Mouse (Mus musculus): ENCODE data around the gene Ndufs2.

Gene Ndufs2

DNA sequence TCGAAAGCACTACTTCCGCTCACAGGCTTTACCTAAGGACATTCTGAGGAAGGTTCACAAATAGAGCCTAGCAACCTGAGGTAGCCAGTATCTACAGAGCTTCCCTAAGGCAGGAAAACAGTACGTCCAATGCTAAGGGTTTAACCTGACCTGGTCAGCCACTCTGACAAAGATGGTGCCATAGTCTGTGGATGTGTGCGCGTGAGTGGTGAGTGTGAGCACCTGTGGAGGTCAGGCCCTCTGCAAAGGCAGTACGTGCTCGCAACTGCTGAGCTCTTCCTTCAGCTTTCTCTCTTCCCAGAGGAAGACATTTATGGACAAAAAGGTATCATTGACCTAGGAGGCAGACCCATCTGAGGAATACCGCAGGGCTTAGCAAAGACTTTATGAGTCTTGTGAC lies 27.2 kb upstream of the Ndufs2 start:
- DNase-seq: no peak

DNA sequence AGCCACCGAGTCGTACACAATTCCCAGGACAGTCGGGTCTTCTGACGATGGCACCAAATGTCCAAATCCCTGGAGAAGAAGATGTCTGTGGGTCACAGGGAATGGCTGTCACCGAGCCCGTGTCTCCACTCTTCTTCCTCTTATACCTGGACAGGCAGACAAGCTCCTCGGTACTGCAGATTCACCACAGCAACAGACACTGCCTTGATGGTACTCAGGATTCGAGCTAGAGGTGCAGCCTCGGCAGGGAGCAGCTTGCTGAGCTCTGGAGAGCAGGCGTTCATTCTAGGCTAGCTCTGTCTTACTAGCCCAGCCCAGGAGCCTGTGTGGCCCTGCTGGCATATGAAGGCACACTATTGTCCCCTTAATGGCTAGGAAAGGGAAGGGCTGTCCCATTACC lies 26.5 kb upstream of the Ndufs2 start:
- no peak for DNase-seq

DNA sequence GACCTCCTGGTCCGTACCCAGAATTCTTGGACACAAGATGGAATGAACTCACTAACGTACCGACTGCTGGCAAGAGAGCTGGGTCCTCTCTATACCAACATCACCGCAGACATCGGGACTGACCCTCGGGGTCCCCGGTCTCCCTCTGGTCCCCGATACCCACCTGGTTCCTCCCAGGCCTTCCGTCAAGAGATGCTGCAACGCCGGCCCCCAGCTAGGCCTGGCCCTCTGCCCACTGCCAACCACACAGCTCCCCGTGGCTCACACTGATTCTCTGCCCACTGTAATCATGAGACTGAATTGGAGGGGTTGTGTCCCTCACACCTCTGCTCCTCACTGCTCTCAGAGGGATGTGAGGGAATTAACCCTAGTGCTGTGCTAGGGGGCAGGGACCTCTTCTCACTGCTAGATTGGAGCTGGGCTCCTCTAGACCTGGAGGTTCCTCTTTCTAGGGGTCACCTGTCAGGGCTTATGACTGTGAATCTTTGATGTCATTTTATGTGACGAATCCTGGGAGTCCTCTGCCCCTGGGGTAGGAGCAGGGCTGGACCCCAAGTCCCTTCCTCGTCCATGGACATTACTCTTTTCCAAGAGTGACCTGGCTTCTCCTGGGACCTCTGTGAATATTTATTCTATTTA lies 25.0 kb upstream of the Ndufs2 start:
- DNase-seq: no peak

DNA sequence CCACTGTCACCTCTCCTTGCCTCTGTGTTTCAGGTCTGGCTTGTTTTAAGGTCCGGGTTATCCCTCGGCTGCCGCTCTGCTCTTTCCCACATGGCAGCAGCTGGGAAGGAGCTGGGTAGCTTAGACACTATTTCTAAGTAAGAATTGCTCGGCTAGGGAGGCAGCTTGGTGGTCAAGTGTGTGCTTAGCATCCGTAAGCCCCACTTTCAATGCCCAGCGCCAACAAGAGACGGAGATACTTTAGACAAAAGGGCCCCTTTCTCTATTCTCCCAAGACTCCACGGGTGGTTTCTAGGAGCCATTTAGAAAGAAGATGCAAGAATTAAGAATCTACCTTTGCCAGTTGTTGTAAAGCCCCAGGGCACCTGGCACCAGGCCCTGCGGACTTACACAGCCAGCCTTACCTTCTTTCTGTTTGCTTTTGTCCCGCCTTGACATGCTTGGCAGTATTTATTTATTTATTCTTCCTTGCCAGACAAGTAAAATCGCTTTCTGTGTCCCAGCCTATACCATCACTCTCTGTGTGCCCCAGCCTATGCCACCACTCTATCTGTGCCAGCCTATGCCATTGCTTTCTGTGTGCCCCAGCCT lies 24.1 kb upstream of the Ndufs2 start:
- no peak for DNase-seq

DNA sequence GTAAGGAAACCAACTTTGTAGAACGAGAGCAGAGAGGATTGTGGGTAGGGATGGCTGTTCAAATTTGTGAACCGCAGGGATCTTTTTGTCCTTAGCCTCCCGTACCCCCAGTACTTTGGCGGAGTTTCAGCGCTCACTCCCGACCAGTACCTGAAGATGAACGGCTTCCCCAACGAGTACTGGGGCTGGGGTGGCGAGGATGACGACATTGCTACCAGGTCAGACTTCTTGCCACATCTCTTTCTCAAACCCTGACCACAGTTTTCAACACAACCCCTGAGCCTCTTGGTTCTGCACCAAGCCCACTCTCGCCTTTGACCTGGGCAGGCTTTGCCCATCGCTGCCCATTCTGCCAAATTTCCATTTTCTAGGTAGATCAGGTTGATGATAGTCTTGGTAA lies 23.0 kb upstream of the Ndufs2 start:
- no peak for DNase-seq

DNA sequence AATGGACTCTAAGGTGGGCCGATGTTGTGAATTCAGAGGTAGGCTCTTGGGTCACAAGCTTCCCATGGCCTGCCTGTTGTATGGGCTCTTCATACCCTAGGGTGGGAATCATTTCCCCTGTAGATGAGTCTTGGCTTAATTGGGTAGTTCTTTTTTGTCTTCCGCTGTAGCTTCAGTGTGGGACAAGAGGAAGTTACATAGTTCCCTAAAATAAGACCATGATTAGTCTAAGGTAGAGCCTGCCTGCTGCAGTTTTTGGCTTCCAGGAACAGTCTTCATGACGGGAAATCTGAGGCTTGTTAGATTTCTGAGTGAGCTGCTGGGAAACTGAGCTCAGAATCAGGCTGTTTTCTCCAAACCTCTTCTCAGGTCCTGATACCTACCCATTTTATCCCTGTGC lies 20.9 kb upstream of the Ndufs2 start:
- DNase-seq: no peak

DNA sequence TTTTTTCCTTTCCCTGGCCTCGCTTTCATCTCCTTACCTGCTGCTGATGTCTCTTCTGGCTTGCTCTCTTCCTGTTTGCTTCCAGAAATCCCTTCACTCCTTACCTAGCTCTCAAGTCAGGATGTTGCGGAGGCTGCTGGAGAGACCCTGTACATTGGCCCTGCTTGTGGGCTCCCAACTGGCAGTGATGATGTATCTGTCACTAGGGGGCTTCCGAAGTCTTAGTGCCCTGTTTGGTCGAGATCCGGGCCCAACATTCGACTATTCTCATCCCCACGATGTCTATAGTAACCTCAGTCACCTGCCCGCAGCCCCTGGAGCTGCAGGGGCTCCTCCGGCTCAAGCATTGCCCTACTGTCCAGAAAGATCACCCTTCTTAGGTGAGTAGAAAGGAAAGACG lies 20.4 kb upstream of the Ndufs2 start:
- no peak for DNase-seq

DNA sequence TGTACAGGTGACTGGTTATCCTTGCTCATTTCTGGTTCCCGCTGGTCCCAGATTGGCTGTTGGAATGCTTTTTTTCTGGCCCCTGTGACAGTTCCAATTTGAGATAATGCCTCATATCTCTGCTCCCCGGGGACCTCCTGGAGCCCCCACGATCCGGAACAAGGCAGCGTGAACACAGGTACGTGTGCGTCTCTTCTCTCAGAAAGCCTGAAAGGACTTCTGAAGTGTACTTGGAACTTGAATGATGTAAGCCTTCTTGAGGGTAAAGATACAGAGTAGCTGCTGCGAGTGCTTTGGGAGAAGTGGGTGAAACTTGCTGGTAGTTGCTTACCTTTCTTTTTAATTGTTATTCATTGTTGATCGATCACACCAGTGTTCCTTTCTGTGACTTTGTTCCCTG lies 20.0 kb upstream of the Ndufs2 start:
- no peak for DNase-seq

DNA sequence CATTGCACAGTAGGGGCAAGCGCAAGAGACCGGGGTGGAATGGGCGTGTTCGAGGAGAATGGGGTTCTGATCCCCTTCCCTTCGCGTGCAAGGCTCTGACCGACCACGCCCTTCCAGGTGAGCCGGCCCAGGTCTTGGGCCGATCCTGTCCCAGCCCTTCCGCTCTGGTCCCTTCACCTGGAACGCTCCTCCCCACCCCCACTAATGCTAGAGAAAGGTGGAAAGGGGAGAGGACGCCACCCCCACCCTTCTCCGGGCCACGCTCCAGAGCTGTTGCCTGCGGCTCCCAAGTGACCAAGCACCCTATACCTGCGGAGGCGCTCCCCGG lies 19.3 kb upstream of the Ndufs2 start:
- no peak for DNase-seq

DNA sequence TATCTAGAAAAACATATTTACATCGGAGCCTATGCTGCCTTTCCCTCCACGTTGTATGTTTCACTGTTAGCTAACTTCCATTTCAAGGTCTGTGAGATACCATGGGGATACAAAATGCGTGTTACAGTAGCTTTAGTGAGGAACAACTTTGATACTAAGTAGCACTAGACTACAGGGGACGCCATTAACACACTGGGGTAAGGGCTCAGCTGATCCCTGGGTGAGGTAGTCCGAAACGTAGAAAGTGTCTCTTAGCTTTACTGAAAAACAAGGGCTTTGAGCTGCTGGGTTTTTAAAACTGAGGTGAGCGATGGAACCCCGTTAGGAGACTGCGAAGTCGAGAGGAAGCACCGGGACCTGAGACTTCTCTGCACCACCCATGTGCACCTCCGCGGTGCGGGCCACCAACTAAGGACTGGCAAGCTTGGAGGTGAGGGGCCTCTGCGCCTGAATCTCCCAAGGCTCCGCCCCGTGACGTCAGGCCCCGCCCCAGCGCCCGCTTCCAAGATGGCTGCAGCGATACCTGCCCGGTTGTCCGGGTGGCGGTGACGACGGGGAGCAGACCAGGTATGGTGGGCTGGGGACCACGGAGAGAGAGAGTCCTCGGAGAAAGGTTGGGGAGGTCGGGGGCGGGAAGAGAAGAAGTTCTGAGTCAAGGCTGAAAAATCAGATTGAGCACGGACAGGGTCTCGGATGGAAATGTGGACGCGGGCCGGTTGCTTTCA lies 18.8 kb upstream of the Ndufs2 start, which contains the start of gene B4galt3:
Gene B4galt3 (plus strand): TSS at position 481 of the 725 bp plus-strand sequence.
- peak; percentile 98 for DNase-seq

DNA sequence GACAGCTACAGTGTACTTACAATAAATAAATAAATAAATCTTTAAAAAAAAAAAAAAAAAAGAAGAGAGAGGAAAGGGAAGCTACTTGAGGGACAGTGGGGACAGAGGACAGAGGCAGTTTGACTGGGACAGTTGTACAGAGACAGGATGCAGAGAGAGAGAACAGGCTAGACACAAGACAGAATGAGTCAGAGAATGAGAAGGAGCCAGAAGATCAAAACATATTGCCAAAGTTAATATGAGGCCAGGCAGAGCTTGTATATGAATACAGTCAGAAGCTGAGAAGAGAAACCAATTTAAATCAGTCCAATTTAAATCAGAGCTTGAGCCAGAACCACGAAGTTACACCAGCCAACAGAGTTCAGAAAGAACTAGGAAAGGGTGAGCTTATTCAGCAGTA lies 17.2 kb upstream of the Ndufs2 start:
- no peak for DNase-seq

DNA sequence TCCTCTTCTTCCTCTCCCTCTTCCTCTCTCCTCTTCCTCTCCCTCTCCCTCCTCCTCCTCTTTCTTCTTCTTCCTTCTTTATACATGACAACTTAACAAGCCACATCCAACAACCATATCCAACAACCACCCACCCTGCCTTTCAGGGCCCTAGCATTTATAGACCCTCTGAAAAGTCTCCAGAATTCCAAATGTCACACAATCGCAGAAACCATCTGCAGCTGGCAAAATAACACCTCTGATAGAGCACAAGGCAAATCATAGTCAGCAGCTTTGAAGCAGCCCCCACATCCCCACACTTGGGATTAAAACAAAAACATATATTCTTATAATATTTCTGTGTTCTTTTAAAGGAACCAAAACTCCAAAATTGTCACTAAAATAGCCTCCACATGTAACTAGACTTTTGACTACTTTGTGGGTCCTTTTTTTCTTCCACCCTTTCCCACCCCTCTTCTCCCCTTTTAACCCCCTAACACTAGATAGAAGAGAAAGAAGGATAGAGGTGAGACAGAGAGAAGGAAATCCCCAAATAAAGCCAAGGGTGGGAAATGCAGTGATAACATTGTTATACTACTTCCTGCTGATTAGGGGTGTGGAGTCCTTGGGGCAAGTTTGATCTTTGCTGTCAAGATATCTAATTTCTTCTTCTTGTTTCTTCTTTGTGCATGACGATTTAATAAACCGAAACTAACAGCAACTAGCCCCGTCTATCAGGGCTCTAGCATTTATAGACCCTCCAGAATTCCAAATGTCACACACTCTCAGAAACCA lies 15.0 kb upstream of the Ndufs2 start:
- DNase-seq: no peak

DNA sequence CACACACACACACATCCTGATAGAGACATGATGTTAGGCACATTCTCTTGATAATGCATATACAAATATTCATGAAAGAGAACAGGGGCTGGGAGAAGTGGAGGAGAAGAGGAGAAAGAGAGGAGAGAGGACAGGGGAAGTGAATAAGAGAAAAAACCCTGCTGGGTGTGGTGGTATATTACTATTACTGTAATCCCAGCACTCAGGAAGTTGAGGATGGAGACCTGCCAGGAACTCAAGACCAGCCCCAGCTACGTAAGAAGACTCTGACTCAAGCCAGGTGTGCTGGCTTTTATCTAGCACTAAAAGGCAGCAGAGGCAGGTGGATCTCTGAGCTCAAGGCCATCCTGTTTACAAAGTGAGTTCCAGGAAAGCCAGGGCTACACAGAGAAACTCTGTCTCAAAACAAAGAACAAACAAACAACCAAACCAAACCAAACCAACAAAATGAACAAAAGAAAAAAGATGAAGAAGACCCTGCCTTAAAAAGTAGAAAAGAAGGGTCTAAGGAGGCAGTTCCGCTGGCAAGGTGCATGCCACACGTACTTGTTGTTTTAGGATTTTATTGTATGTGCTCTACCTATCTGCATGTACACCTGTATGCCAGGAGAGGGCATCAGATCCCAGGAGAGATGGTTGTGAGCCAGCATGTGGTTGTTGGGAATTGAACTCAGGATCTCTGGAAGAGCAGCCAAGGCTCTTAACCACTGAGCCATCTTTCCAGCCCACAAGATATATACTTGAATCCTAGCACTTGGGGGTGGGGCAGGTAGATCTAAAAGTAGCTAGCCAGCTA lies 12.7 kb upstream of the Ndufs2 start:
- DNase-seq: no peak

DNA sequence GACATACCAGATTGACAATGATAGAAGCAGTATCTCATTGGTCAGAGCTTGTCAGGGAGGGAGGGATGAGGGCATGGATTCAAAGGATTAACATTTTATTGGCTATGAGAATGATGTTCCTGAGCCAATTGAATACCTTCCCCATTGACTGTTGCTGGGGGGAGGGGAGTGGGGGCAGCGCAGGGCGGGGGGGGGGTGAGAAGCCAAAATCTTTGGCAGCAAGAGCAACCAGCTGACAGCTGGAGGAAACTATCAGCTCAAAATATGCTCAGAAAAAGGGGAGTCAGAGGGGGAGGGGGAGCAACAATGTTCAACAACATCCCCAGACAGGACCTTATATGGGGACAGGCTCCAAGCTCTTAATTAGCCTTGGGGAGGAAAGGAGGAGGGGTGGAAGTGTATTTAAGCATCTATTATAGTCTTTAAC lies 12.0 kb upstream of the Ndufs2 start:
- no peak for DNase-seq

DNA sequence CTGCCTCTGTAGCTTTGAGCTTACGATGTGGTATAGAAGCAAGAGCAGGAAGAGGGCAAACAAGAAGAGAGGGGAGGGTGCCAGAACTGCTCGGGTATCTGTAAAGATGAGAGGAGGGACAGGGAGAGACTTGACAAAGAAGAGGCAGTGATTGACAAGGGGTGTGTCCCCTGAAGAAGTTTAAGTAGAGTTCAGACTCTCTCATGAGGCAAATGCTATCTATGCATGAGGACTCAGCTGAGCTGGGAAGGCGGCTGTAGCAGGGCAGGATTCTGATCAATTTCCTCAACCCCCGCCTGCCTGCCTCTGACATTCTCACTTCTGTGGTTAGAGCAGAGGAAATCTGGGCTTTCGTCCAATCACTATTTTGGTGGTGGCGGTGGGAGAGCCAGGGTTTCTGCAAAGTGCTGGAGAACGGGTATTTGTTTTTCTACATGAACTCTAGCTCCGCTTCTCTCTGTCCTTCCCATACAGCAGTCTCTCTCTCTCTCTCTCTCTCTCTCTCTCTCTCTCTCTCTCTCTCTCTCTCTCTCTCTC lies 11.5 kb upstream of the Ndufs2 start:
- DNase-seq: no peak

DNA sequence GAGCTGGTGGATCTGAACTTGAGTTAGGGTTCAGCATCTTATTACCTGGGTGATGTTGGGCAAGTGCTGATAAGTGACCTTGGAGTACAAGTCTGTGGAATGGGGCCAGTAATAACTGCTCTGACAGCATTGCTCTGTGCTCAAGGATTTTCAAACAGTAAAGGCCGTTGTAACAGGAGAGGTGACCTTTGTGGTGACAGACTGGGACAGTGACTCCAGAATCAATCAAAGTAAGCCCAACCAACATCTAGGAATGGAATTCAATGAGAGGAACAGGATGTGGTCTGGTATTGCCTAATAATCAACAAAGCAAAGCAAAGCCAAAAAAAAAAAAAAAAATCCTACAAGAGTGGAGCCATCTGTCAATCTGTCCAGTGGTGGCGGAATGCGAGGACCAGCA lies 9.1 kb upstream of the Ndufs2 start:
- DNase-seq: no peak

DNA sequence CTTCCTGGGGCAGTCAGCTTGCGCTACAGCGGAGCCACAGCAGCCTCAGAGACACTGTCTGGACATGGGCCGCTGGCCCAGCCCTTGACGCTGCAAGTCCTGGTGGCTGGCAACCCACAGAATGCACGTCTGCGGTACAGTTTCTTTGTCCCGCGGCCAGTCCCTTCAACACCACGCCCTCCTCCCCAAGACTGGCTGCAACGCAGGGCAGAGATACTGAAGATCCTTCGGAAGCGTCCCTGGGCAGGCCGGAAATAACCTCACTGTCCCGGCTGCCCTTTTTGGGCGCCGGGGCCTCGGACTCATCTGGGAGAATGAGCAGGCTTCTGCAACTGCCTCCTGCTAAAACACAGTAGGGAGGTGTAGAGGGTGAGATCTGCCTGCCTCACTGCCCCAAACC lies 7.7 kb upstream of the Ndufs2 start:
- DNase-seq: no peak

DNA sequence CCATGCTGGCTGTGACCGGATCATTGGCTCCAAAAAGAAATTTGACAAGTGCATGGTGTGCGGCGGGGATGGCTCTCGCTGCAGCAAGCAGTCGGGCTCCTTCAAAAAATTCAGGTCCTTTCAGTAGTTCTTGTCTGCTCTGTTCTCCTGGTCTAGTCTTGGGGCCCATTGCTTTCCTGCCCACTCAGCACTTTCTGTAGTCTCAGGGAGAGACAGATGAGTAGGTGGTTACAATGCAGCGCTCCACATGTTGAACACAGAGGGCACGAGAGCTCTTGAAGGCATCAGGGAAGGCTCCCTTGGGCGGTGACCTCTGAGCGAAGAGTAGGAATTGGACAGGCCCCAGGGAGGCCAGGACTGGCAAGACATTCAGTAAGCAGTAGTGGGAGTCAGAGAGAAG lies 6.6 kb upstream of the Ndufs2 start:
- DNase-seq: no peak

DNA sequence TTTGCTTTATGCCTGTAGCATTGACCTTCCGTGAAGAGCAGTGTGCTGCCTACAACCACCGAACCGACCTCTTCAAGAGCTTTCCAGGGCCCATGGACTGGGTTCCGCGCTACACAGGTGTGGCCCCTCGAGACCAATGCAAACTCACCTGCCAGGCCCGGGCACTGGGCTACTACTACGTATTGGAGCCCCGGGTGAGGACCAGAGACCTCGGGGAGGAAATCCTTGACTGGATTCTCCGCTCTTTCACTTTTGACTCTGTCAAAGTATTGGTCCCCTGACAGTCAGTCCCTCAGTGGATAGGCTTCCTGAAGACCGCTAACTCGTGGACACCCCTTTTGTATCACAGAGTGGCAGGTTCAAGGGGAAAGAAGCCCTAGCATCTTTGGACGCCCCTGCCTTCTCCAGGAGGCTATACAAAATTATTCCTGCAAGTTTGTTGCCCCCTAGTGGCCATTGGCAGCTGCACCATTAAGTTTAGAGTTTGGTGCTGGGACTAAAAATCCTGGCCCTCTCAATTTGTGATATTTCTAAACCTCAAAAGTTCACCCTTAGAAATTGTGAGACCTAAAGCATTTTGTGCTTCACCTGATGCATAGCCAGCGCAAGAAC lies 5.9 kb upstream of the Ndufs2 start:
- DNase-seq: peak; percentile 72

DNA sequence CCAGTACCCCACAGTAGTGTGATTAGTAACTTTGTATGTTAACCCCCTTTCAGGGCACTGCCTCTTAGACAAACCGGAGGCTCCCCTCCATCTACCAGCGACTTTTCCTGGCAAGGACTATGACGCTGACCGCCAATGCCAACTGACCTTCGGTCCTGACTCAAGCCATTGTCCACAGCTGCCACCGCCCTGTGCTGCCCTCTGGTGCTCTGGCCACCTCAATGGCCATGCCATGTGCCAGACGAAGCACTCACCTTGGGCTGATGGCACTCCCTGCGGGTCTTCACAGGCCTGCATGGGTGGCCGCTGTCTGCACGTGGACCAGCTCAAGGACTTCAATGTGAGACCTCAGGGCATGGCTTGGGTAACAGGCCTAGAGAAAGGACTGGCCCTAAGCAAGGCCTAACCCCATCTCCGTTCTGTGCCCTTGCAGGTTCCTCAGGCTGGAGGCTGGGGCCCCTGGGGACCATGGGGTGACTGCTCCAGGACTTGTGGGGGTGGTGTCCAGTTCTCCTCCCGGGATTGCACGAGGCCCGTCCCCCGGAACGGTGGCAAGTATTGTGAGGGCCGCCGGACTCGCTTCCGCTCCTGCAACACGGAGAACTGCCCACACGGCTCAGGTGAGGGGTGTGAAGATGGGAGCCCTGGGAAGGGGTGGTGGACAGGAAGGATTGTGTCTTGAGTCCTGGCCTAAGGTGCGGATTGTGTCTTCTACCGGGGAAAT lies 5.1 kb upstream of the Ndufs2 start:
- DNase-seq: no peak

DNA sequence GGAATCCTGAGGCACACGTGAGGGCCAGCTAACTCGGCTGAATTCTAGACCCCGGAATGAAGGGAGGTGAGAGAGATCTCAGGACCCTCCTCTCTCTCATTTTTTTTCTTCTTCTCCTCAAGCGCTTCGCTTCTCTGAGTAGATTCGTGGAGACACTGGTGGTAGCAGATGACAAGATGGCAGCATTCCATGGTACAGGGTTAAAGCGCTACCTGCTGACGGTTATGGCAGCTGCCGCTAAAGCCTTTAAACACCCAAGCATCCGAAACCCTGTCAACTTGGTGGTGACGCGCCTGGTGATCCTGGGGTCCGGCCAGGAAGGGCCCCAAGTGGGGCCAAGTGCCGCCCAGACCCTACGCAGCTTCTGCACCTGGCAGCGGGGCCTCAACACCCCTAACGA lies 1.2 kb upstream of the Ndufs2 start:
- DNase-seq: no peak
